Mouse (Mus musculus) testis, adult 2 months (tissue): ENCODE results near the gene Dop1a. TPM values are rescaled to one million over a fixed set of nuclear protein-coding genes. Genes with fewer than 3 reads are reported as not detected.

Source experiments
- H3K27ac ChIP-seq: fragments of 200-500 bp; 2 replicates; pipeline ENCODE4 v1.5.1; 2012; ENCODE audit warnings: low read depth, low read length; ENCODE audit not compliant: control insufficient read depth, insufficient read depth
- H3K27me3 ChIP-seq: fragments of 200-500 bp; 2 replicates; pipeline ENCODE4 v1.6.1; 2012; ENCODE audit warnings: mild to moderate bottlenecking, low read length, moderate library complexity; ENCODE audit not compliant: control insufficient read depth, insufficient read depth
- H3K36me3 ChIP-seq: fragments of 200-500 bp; 2 replicates; pipeline ENCODE4 v1.6.1; 2012; ENCODE audit warnings: mild to moderate bottlenecking, low read length; ENCODE audit not compliant: control insufficient read depth, insufficient read depth
- H3K4me1 ChIP-seq: fragments of 200-500 bp; 2 replicates; pipeline ENCODE4 v1.6.1; 2012; ENCODE audit warnings: low read length; ENCODE audit not compliant: control insufficient read depth, insufficient read depth
- H3K4me3 ChIP-seq: fragments of 200-500 bp; 2 replicates; pipeline ENCODE4 v1.5.1; 2012; ENCODE audit warnings: low read depth, mild to moderate bottlenecking, low read length, moderate library complexity, mixed read lengths; ENCODE audit not compliant: control insufficient read depth
- CTCF ChIP-seq: fragments of 200-500 bp; IDR thresholded peaks from 2 replicates; pipeline ENCODE4 v1.5.1; 2012; ENCODE audit warnings: low read depth, mild to moderate bottlenecking, inconsistent platforms, low read length, moderate library complexity; ENCODE audit not compliant: control insufficient read depth, insufficient read depth, insufficient replicate concordance
- POLR2A ChIP-seq: fragments of 200-500 bp; IDR thresholded peaks from 2 replicates; pipeline ENCODE4 v1.6.1; 2012; ENCODE audit warnings: low read depth, mild to moderate bottlenecking, inconsistent platforms, low read length, moderate library complexity; ENCODE audit not compliant: control insufficient read depth
- polyA plus RNA-seq: library from polyadenylated mRNA; depleted of rRNA; stranded (reverse); fragments of >200 nt; gene quantifications from 2 replicates; pipeline ENCODE4 v1.2.3, GENCODE M21; 2012

The Dop1a gene
- polyA plus RNA-seq, 1 experiment = 14.5 TPM

DNA sequence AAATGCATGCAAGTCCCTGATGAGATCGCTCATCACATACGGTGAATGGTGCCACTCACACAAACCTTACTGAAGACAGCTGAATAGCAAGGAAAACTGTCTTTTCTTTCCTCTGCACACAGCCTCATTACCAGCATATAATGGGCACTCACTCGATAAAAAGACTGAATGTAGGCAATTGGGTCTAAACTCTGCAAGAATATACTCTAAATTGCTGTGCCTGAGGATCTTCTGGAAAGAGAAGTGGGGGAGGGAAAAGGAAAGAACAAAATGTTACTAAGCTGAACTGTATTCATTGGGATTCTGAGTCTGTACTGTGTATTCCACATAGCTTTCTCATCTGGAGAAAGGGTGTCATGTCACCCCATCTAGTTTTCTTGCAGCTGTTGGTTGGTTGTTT lies 76.5 kb downstream of the Dop1a start:
- no peak overlapping the region for H3K4me3 ChIP-seq
- no peaks in the 10 kb centered on the region for H3K4me1 ChIP-seq
- TF ChIP-seq CTCF (no peak), POLR2A (no peak)
- no peaks in the 10 kb centered on the region for H3K27me3 ChIP-seq
- H3K27ac ChIP-seq = no peak overlapping the region
- H3K36me3 ChIP-seq = no peaks in the 10 kb centered on the region; the same call in 1 of the 2 replicates

DNA sequence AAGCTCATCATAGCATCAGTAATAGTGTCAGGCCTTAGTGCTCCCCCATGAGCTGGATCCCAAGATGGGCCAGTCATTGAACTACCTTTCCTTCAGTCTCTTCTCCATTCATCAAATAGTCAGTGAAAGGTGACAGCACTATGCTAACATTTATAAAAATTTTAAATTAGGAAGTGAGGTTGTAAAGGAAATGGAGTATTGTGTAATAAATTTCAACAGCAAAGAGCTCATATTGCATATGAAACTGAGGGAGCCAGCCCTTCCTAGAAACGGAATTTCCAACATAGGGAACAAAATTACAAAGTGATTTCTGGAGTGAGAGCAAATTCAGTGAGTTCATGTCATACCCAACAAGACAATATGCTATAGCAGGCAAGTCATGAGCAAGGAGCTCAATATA lies 77.6 kb downstream of the Dop1a start:
- Histone ChIP-seq H3K4me1 (no peaks in the 10 kb centered on the region), H3K27ac (no peak overlapping the region), H3K4me3 (no peak overlapping the region), H3K36me3 (no peaks in the 10 kb centered on the region; the same call in 1 of the 2 replicates), H3K27me3 (no peaks in the 10 kb centered on the region)
- TF ChIP-seq CTCF (no peak), POLR2A (no peak)

DNA sequence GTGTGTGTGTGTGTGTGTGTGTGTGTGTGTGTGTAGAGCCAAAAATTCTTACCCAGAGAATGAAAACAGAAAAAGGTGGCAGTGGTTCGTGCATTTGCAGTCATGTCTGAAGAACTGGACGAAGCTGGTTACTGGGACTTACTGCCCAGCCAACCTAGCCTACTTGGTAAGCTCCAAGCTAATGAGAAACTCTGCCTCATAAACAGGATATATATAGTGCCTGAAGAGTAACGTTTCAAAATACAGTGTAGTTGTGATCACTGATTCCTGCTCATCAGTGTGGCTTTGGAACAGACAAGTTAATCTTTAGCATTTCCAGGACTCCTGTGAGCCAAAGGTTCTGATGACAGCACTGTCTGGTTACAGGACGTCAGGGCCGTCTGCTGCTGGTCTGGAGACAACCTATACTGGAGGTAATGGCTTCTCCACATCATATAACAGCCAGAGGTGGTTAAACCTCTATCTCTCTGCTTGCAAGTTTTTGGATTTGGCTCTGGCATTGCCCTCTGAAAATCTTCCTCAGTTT lies 82.7 kb downstream of the Dop1a start:
- Histone ChIP-seq H3K27ac (no peak overlapping the region), H3K27me3 (no peaks in the 10 kb centered on the region), H3K4me1 (no peaks in the 10 kb centered on the region), H3K36me3 (no peaks in the 10 kb centered on the region; the same call in 1 of the 2 replicates), H3K4me3 (no peak overlapping the region)
- TF ChIP-seq POLR2A = no peak
- TF ChIP-seq CTCF = no peak

DNA sequence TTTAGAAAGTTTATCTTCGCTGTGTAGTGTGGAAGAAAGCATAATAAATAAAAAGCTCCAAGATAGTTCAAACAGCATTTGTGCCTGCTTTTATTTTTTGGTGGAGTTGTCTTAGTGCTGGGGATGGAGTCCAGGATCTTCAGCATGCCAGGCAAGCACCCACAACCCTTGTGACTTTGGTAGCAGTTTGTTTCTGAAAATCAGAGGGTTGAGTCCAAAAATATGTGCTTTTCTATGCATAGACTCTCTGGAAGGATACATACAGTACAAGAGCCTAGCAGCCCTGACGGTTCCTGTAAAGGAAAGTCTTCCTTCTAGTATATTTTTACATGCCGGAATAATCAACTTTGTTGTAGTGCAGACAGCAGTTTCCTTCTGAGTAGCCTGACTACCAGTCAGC lies 83.8 kb downstream of the Dop1a start:
- Histone ChIP-seq H3K27me3 (no peaks in the 10 kb centered on the region), H3K36me3 (no peaks in the 10 kb centered on the region; the same call in 1 of the 2 replicates), H3K27ac (no peak overlapping the region), H3K4me1 (no peaks in the 10 kb centered on the region), H3K4me3 (no peak overlapping the region)
- no peak for TF ChIP-seq POLR2A
- no peak for TF ChIP-seq CTCF

DNA sequence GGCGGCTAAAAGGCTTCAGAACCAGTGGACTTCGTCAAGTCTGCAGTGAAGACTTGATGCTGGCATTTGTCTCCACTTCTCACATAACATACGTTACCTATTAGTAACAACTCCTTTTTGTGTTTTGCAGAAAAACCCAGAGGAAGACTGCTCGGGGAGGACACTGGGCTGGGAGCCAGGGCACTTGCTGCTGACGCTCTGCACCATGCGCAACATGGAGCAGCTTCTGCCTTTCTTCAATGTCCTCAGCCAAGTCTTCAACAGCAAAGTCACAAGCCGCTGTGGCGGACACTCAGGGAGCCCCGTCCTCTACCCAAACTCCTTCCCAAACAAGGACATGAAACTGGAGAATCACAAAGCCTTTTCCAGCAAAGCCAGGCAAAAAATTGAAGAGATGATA lies 86.9 kb downstream of the Dop1a start:
- no peak overlapping the region for H3K4me3 ChIP-seq
- no peaks in the 10 kb centered on the region for H3K27me3 ChIP-seq
- no peaks in the 10 kb centered on the region; the same call in 1 of the 2 replicates for H3K36me3 ChIP-seq
- no peak for TF ChIP-seq CTCF
- TF ChIP-seq POLR2A = no peak
- H3K4me1 ChIP-seq = no peaks in the 10 kb centered on the region
- H3K27ac ChIP-seq = no peak overlapping the region

DNA sequence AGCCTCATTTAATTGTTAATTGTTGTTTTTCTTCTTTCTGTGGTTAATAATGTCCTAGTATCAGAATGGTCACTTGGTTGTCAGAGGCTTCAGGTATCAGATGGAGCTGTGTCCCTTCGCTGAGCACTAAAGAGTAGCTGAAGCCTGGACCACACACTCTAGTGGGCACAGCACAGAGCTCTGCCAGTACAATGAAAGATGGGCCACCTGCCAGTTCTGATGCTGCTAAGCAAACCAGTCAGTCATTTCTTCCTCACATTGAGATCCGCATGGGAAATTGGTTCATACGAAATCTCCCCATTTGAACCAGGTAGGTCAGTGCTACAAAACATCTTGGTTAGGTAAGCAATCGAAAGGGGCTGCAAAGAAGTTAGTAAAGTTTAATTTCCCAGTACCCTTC lies 87.7 kb downstream of the Dop1a start:
- H3K36me3 ChIP-seq = no peaks in the 10 kb centered on the region; the same call in 1 of the 2 replicates
- H3K4me3 ChIP-seq = no peak overlapping the region
- TF ChIP-seq POLR2A (no peak), CTCF (no peak)
- no peaks in the 10 kb centered on the region for H3K4me1 ChIP-seq
- no peak overlapping the region for H3K27ac ChIP-seq
- H3K27me3 ChIP-seq = no peaks in the 10 kb centered on the region

DNA sequence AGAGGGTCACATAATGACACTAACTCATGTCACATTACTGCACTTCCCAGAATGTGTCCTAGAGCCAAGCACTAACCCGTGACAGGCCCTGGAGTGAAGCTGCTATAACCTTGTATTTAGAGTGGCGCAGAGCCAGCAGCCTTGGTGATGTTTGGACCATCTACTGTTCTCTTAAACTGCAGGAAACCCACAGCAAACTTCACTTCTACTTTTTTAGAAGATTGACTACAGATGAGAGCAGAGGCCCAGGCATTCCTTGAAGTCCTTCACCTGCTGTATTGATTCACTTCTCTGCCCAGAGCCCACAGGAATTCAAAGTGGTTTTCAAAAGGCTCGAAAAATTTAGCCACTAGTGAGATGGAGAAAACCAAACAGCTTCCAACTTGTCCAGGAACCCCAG lies 93.6 kb downstream of the Dop1a start:
- H3K4me1 ChIP-seq = no peaks in the 10 kb centered on the region
- H3K27me3 ChIP-seq = no peaks in the 10 kb centered on the region
- TF ChIP-seq CTCF = no peak
- no peak for TF ChIP-seq POLR2A
- no peak overlapping the region for H3K4me3 ChIP-seq
- H3K36me3 ChIP-seq = no peaks in the 10 kb centered on the region; the same call in none of the 2 replicates
- no peak overlapping the region for H3K27ac ChIP-seq
